Mouse (Mus musculus): ENCODE results near the gene Mcu.

The Mcu gene

GRCm38 (mm10) chr10:59494044-59494443, 122.4 kb downstream of the Mcu start:
- ATAC-seq (ENCODE audit: low TSS enrichment) = peak; percentile 74

- ATAC-seq (ENCODE audit: low TSS enrichment) = peak; percentile 75
Observed at GRCm38 (mm10) chr10:59490920-59491319, 125.6 kb downstream of the Mcu start.

GRCm38 (mm10) chr10:59489411-59489810, 127.1 kb downstream of the Mcu start:
- no peak for ATAC-seq (ENCODE audit: low TSS enrichment)

- ATAC-seq (ENCODE audit: low TSS enrichment) = no peak
Observed at GRCm38 (mm10) chr10:59487351-59487750, 129.1 kb downstream of the Mcu start.

GRCm38 (mm10) chr10:59484318-59484717, 132.2 kb downstream of the Mcu start:
- ATAC-seq (ENCODE audit: low TSS enrichment) = no peak

- ATAC-seq (ENCODE audit: low TSS enrichment) = peak; percentile 96
Observed at GRCm38 (mm10) chr10:59481381-59481780, 135.1 kb downstream of the Mcu start.

GRCm38 (mm10) chr10:59470451-59470850, 146.0 kb downstream of the Mcu start:
- ATAC-seq (ENCODE audit: low TSS enrichment) = peak; percentile 62

- no peak for ATAC-seq (ENCODE audit: low TSS enrichment)
Observed at GRCm38 (mm10) chr10:59467297-59467696, 149.2 kb downstream of the Mcu start.

- no peak for ATAC-seq (ENCODE audit: low TSS enrichment)
Observed at GRCm38 (mm10) chr10:59466626-59467025, 149.9 kb downstream of the Mcu start.

GRCm38 (mm10) chr10:59465546-59465945, 150.9 kb downstream of the Mcu start:
- ATAC-seq (ENCODE audit: low TSS enrichment) = no peak

GRCm38 (mm10) chr10:59462307-59462706, 154.2 kb downstream of the Mcu start:
- ATAC-seq (ENCODE audit: low TSS enrichment) = no peak

- peak; percentile 55; the same call in 1 of the 2 replicates for ATAC-seq (ENCODE audit: low TSS enrichment)
Observed at GRCm38 (mm10) chr10:59459767-59460166, 156.7 kb downstream of the Mcu start.

GRCm38 (mm10) chr10:59454631-59455030, 161.9 kb downstream of the Mcu start:
- ATAC-seq (ENCODE audit: low TSS enrichment) = no peak

- peak; percentile 51 for ATAC-seq (ENCODE audit: low TSS enrichment)
Observed at GRCm38 (mm10) chr10:59451839-59452238, 164.7 kb downstream of the Mcu start.

GRCm38 (mm10) chr10:59447546-59447945, 168.9 kb downstream of the Mcu start:
- ATAC-seq (ENCODE audit: low TSS enrichment) = peak; percentile 93

- peak; percentile 17; the same call in 1 of the 2 replicates for ATAC-seq (ENCODE audit: low TSS enrichment)
Observed at GRCm38 (mm10) chr10:59446911-59447437, 169.5 kb downstream of the Mcu start.

GRCm38 (mm10) chr10:59444635-59445034, 171.9 kb downstream of the Mcu start:
- no peak for ATAC-seq (ENCODE audit: low TSS enrichment)

GRCm38 (mm10) chr10:59444106-59444505, 172.4 kb downstream of the Mcu start:
- ATAC-seq (ENCODE audit: low TSS enrichment) = no peak

- no peak for ATAC-seq (ENCODE audit: low TSS enrichment)
Observed at GRCm38 (mm10) chr10:59443212-59443611, 173.3 kb downstream of the Mcu start.

GRCm38 (mm10) chr10:59441735-59442134, 174.8 kb downstream of the Mcu start, which contains the start of gene Oit3:
Oit3 (minus strand) TSS chr10:59441778.
- no peak for ATAC-seq (ENCODE audit: low TSS enrichment)

- no peak for ATAC-seq (ENCODE audit: low TSS enrichment)
Observed at GRCm38 (mm10) chr10:59440177-59440576, 176.3 kb downstream of the Mcu start.

- ATAC-seq (ENCODE audit: low TSS enrichment) = no peak
Observed at GRCm38 (mm10) chr10:59439508-59439931, 177.0 kb downstream of the Mcu start.

- no peak for ATAC-seq (ENCODE audit: low TSS enrichment)
Observed at GRCm38 (mm10) chr10:59438651-59439050, 177.8 kb downstream of the Mcu start.

GRCm38 (mm10) chr10:59435746-59436145, 180.7 kb downstream of the Mcu start:
- no peak for ATAC-seq (ENCODE audit: low TSS enrichment)
